21 mouse cellular contexts compared by ENCODE assay signal in genomic region chr9:84274608-84275007, GRCm38 (mm10).
DNase-seq lines count a peak whose midpoint lies in the region; ATAC-seq and TF ChIP-seq lines count a peak whose summit lies in the region.
"Had no signal": no experiment of that assay in that cellular context is flagged by ENCODE, and none has a peak within 500 bp of the region (broad histone marks: within the 10 kb centered on the region; RNA-seq: fewer than 3 reads in every experiment).

No protein-coding gene starts in this region.

- peak overlapping the region; percentile 2; the same call in 1 of the 2 replicates for H3K27ac ChIP-seq in forebrain, embryonic 10.5 days
- no peak overlapping the region for H3K27ac ChIP-seq in forebrain, embryonic 15.5 days (replicated peaks)
- no peak overlapping the region for H3K27ac ChIP-seq in limb, embryonic 13.5 days
- no peak overlapping the region for H3K27ac ChIP-seq in limb, embryonic 10.5 days
- no peak overlapping the region for H3K27ac ChIP-seq in limb, embryonic 14.5 days (replicated peaks; ENCODE audit: low read depth, low read length)
- H3K27ac ChIP-seq: embryonic facial prominence, embryonic 12.5 days; embryonic facial prominence, embryonic 15.5 days; forebrain, embryonic 13.5 days had no signal

- H3K4me1 ChIP-seq in forebrain, embryonic 10.5 days, result peaks cover 32% of the 10 kb centered on the region
- H3K4me1 ChIP-seq in forebrain, embryonic 15.5 days, result peaks cover 17% of the 10 kb centered on the region
- H3K4me1 ChIP-seq in limb, embryonic 13.5 days, result no peaks in the 10 kb centered on the region
- H3K4me1 ChIP-seq in limb, embryonic 10.5 days, result no peaks in the 10 kb centered on the region
- H3K4me1 ChIP-seq in limb, embryonic 14.5 days (ENCODE audit: control insufficient read depth, insufficient read depth, low read length), result no peaks in the 10 kb centered on the region
- H3K4me1 ChIP-seq: embryonic facial prominence, embryonic 12.5 days; embryonic facial prominence, embryonic 15.5 days had no signal

- 46% methylated on average over 3 of the region's 3 CpGs for WGBS in forebrain, embryonic 10.5 days
- 22% methylated on average over 3 of the region's 3 CpGs for WGBS in forebrain, embryonic 15.5 days
- 59% methylated on average over 3 of the region's 3 CpGs for WGBS in limb, embryonic 13.5 days
- WGBS in limb, embryonic 10.5 days, result 83% methylated on average over 3 of the region's 3 CpGs
- 66% methylated on average over 3 of the region's 3 CpGs for WGBS in limb, embryonic 14.5 days

- TF ChIP-seq CTCF in brain, embryonic 14.5 days (IDR thresholded peaks at IDR 0.05; ENCODE audit: borderline replicate concordance, extremely low read depth, insufficient read depth, insufficient read length), result no peak

- TF ChIP-seq POLR2A in brain, embryonic 14.5 days (IDR thresholded peaks at IDR 0.05; ENCODE audit: borderline replicate concordance, extremely low read depth, insufficient read depth, insufficient read length, poor library complexity, severe bottlenecking), result no peak
- no peak for TF ChIP-seq POLR2A in limb, embryonic 14.5 days (IDR thresholded peaks at IDR 0.05; ENCODE audit: borderline replicate concordance, extremely low read depth, insufficient read depth, insufficient read length)

- no peaks in the 10 kb centered on the region for H3K9me3 ChIP-seq in forebrain, embryonic 10.5 days
- H3K9me3 ChIP-seq in forebrain, embryonic 15.5 days, result no peaks in the 10 kb centered on the region
- no peaks in the 10 kb centered on the region for H3K9me3 ChIP-seq in limb, embryonic 13.5 days
- no peaks in the 10 kb centered on the region for H3K9me3 ChIP-seq in limb, embryonic 10.5 days (replicated peaks)
- no peaks in the 10 kb centered on the region for H3K9me3 ChIP-seq in limb, embryonic 14.5 days (ENCODE audit: control insufficient read depth, low read length)
- H3K9me3 ChIP-seq: embryonic facial prominence, embryonic 12.5 days; embryonic facial prominence, embryonic 15.5 days; forebrain, embryonic 13.5 days had no signal

- H3K4me2 ChIP-seq in forebrain, embryonic 15.5 days (replicated peaks), result no peak overlapping the region
- H3K4me2 ChIP-seq in limb, embryonic 13.5 days (replicated peaks), result no peak overlapping the region
- H3K4me2 ChIP-seq in limb, embryonic 14.5 days (replicated peaks; ENCODE audit: low read depth, low read length, severe bottlenecking), result no peak overlapping the region
- H3K4me2 ChIP-seq: embryonic facial prominence, embryonic 12.5 days; embryonic facial prominence, embryonic 15.5 days; forebrain, embryonic 13.5 days had no signal

- no peak overlapping the region for H3K4me3 ChIP-seq in forebrain, embryonic 10.5 days
- no peak overlapping the region for H3K4me3 ChIP-seq in forebrain, embryonic 15.5 days
- no peak overlapping the region for H3K4me3 ChIP-seq in limb, embryonic 13.5 days
- no peak overlapping the region for H3K4me3 ChIP-seq in limb, embryonic 10.5 days
- H3K4me3 ChIP-seq in limb, embryonic 14.5 days (replicated peaks; ENCODE audit: low read length), result no peak overlapping the region
- H3K4me3 ChIP-seq: embryonic facial prominence, embryonic 12.5 days; embryonic facial prominence, embryonic 15.5 days; erythroblast, embryonic 14.5 days; forebrain, embryonic 13.5 days had no signal

- no peak for ATAC-seq in forebrain, embryonic 15.5 days (replicated peaks)
- peak; percentile 48; the same call in 1 of the 2 replicates for ATAC-seq in limb, embryonic 13.5 days (ENCODE audit: low FRiP score, low read depth)
- ATAC-seq in limb, embryonic 14.5 days (ENCODE audit: low FRiP score, low read depth), result no peak
- ATAC-seq: forebrain, embryonic 13.5 days; forebrain, embryonic 16.5 days had no signal

- H3K27me3 ChIP-seq in forebrain, embryonic 10.5 days (ENCODE audit: poor library complexity, severe bottlenecking), result no peaks in the 10 kb centered on the region
- no peaks in the 10 kb centered on the region for H3K27me3 ChIP-seq in forebrain, embryonic 15.5 days
- H3K27me3 ChIP-seq in limb, embryonic 13.5 days, result no peaks in the 10 kb centered on the region
- H3K27me3 ChIP-seq in limb, embryonic 10.5 days (ENCODE audit: low read depth, poor library complexity, severe bottlenecking), result no peaks in the 10 kb centered on the region
- no peaks in the 10 kb centered on the region for H3K27me3 ChIP-seq in limb, embryonic 14.5 days (ENCODE audit: control insufficient read depth, insufficient read depth, low read length)
- H3K27me3 ChIP-seq: embryonic facial prominence, embryonic 12.5 days; embryonic facial prominence, embryonic 15.5 days; forebrain, embryonic 13.5 days had no signal

- H3K9ac ChIP-seq in forebrain, embryonic 15.5 days (replicated peaks), result no peak overlapping the region
- H3K9ac ChIP-seq in limb, embryonic 13.5 days, result no peak overlapping the region
- no peak overlapping the region for H3K9ac ChIP-seq in limb, embryonic 14.5 days (ENCODE audit: low read depth, low read length, severe bottlenecking)
- H3K9ac ChIP-seq: embryonic facial prominence, embryonic 12.5 days; embryonic facial prominence, embryonic 15.5 days; forebrain, embryonic 13.5 days had no signal

- no peaks in the 10 kb centered on the region for H3K36me3 ChIP-seq in forebrain, embryonic 10.5 days (replicated peaks)
- H3K36me3 ChIP-seq in forebrain, embryonic 15.5 days, result no peaks in the 10 kb centered on the region
- no peaks in the 10 kb centered on the region for H3K36me3 ChIP-seq in limb, embryonic 13.5 days
- no peaks in the 10 kb centered on the region for H3K36me3 ChIP-seq in limb, embryonic 10.5 days
- H3K36me3 ChIP-seq in limb, embryonic 14.5 days (ENCODE audit: control insufficient read depth, insufficient read depth, low read length), result no peaks in the 10 kb centered on the region
- H3K36me3 ChIP-seq: embryonic facial prominence, embryonic 12.5 days; embryonic facial prominence, embryonic 15.5 days had no signal

- no peak for DNase-seq in forebrain, embryonic 10.5 days (ENCODE audit: extremely low spot score, low spot score)
- DNase-seq in limb, embryonic 10.5 days (ENCODE audit: low spot score), result no peak
- peak; percentile 42 for DNase-seq in brain, embryonic 14.5 days (ENCODE audit: low read depth)
- peak; percentile 54 for DNase-seq in limb, embryonic 14.5 days (ENCODE audit: low spot score)
- no peak for DNase-seq in cerebellum, adult 11 months
- DNase-seq: adrenal gland, adult 2 months; adrenal gland, postnatal 10 days; adrenal gland, postnatal 25 days; cerebellum, adult 18-20 months; cerebellum, adult 8-10 months; cerebellum, adult 9-11 months; cerebellum, postnatal 14 days; cerebellum, postnatal 36 days; embryo, embryonic 11 days had no signal

Comparison
In these comparisons a context has a peak if more than half of its experiments do, and no peak if none do; other contexts are left out.
1. DNase-seq: peak in brain, embryonic 14.5 days (single experiment) and limb, embryonic 14.5 days (single experiment); none in forebrain, embryonic 10.5 days (single experiment), limb, embryonic 10.5 days (single experiment) and cerebellum, adult 11 months (single experiment).